Comparison of ENCODE assay signal across 10 mouse cellular contexts in the genomic region with DNA sequence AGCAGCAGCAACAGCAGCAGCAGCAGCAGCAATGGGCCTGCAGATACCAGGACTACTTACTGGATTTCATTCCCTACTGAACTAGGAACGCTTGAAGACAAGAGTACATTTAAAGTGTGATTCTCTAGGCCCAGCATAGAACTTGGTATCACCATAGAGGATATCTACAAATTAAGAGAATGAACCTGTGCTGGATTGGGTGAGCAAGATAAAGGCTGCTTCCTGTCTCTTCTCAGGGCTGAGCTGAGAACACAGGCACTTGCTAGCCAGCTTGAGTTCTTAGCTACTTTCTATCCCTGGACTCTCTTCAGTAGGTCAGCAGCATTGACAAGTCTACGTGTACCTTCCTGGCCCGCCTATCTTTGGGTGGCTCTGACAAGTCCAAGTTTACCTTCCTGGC. TPM values are rescaled to one million over a fixed set of nuclear protein-coding genes. Genes with fewer than 3 reads are reported as not detected.
DNase-seq lines count a peak whose midpoint lies in the region; ATAC-seq and TF ChIP-seq lines count a peak whose summit lies in the region.
"Had no signal": no experiment of that assay in that cellular context is flagged by ENCODE, and none has a peak within 500 bp of the region (broad histone marks: within the 10 kb centered on the region; RNA-seq: fewer than 3 reads in every experiment).

No protein-coding gene starts in this region.

- peak overlapping the region; percentile 84 for H3K4me3 ChIP-seq in left cerebral cortex, adult 2 months
- no peak overlapping the region for H3K4me3 ChIP-seq in embryonic facial prominence, embryonic 13.5 days
- H3K4me3 ChIP-seq in hindbrain, embryonic 16.5 days (ENCODE audit: low read length) = peak overlapping the region; percentile 79; the same call in 1 of the 2 replicates
- no peak overlapping the region for H3K4me3 ChIP-seq in midbrain, postnatal 0 days (ENCODE audit: low read depth, low read length)

- H3K36me3 ChIP-seq in embryonic facial prominence, embryonic 13.5 days = no peaks in the 10 kb centered on the region
- no peaks in the 10 kb centered on the region for H3K36me3 ChIP-seq in hindbrain, embryonic 16.5 days (ENCODE audit: control insufficient read depth, insufficient read depth, low read length)
- no peaks in the 10 kb centered on the region for H3K36me3 ChIP-seq in midbrain, postnatal 0 days (ENCODE audit: insufficient read depth, low read length)

- no peak for TF ChIP-seq CTCF in left cerebral cortex, adult 2 months (IDR thresholded peaks at IDR 0.05)
- no peak for TF ChIP-seq CTCF in midbrain, postnatal 0 days (IDR thresholded peaks at IDR 0.05)

- H3K9me3 ChIP-seq in embryonic facial prominence, embryonic 13.5 days = no peaks in the 10 kb centered on the region
- H3K9me3 ChIP-seq in hindbrain, embryonic 16.5 days (ENCODE audit: control insufficient read depth, low read length) = no peaks in the 10 kb centered on the region
- H3K9me3 ChIP-seq in midbrain, postnatal 0 days (ENCODE audit: low read length) = no peaks in the 10 kb centered on the region

- no peak for ATAC-seq in embryonic facial prominence, embryonic 13.5 days (ENCODE audit: insufficient number of reproducible peaks, insufficient read depth, low FRiP score, low TSS enrichment, low read depth)
- no peak for ATAC-seq in hindbrain, embryonic 16.5 days
- no peak for ATAC-seq in midbrain, postnatal 0 days (ENCODE audit: low FRiP score)
- no peak for ATAC-seq in activated CD4-positive, CD25-positive, alpha-beta regulatory T cell, adult 4 months

- H3K27ac ChIP-seq in left cerebral cortex, adult 2 months = no peak overlapping the region
- H3K27ac ChIP-seq in embryonic facial prominence, embryonic 13.5 days = no peak overlapping the region
- H3K27ac ChIP-seq in hindbrain, embryonic 16.5 days (ENCODE audit: low read depth, low read length) = no peak overlapping the region
- no peak overlapping the region for H3K27ac ChIP-seq in midbrain, postnatal 0 days (ENCODE audit: low read depth, low read length)

- H3K4me2 ChIP-seq in embryonic facial prominence, embryonic 13.5 days = peak overlapping the region; percentile 96
- peak overlapping the region; percentile 85 for H3K4me2 ChIP-seq in hindbrain, embryonic 16.5 days (ENCODE audit: low read length)
- peak overlapping the region; percentile 95 for H3K4me2 ChIP-seq in midbrain, postnatal 0 days (ENCODE audit: low read depth, low read length, poor library complexity, severe bottlenecking)

- H3K4me1 ChIP-seq in embryonic facial prominence, embryonic 13.5 days = peaks cover 15% of the 10 kb centered on the region
- peaks cover 20% of the 10 kb centered on the region for H3K4me1 ChIP-seq in hindbrain, embryonic 16.5 days (ENCODE audit: control insufficient read depth, insufficient read depth, low read depth, low read length)
- peaks cover 5% of the 10 kb centered on the region; the same call in 1 of the 2 replicates for H3K4me1 ChIP-seq in midbrain, postnatal 0 days (ENCODE audit: insufficient read depth, low read length)

- H3K9ac ChIP-seq in embryonic facial prominence, embryonic 13.5 days = no peak overlapping the region
- no peak overlapping the region for H3K9ac ChIP-seq in hindbrain, embryonic 16.5 days (ENCODE audit: low read depth, low read length)
- no peak overlapping the region for H3K9ac ChIP-seq in midbrain, postnatal 0 days (replicated peaks; ENCODE audit: low read length, poor library complexity, severe bottlenecking)

- no peak for DNase-seq in left cerebral cortex, adult 2 months (ENCODE audit: extremely low spot score in 1 of 2, low spot score in 2 of 2)
- DNase-seq in left cerebral cortex, postnatal 4 days = no peak
- DNase-seq in midbrain, postnatal 0 days (ENCODE audit: low spot score) = no peak
- DNase-seq in kidney, postnatal 14 days = no peak
- no peak for DNase-seq in left cerebral cortex, adult 9 months (ENCODE audit: low spot score in 2 of 2)
- DNase-seq: cerebellum, postnatal 25 days had no signal

- H3K27me3 ChIP-seq in embryonic facial prominence, embryonic 13.5 days = 0 out of 2 replicates have a peak, but pooled peaks cover 7% of the 10 kb centered on the region
- no peaks in the 10 kb centered on the region for H3K27me3 ChIP-seq in hindbrain, embryonic 16.5 days (replicated peaks; ENCODE audit: control insufficient read depth, insufficient read depth, low read length)
- no peaks in the 10 kb centered on the region for H3K27me3 ChIP-seq in midbrain, postnatal 0 days (ENCODE audit: insufficient read depth, low read length)
- H3K27me3 ChIP-seq: Patski had no signal

- intact Hi-C loops in left cerebral cortex, adult 2 months (cut with DNase I) = no loop called here
- intact Hi-C loops in left cerebral cortex, postnatal 4 days (cut with DNase I) = no loop called here

- WGBS in embryonic facial prominence, embryonic 13.5 days = 92% methylated on average over 3 of the region's 3 CpGs
- WGBS in hindbrain, embryonic 16.5 days = 95% methylated on average over 3 of the region's 3 CpGs
- 89% methylated on average over 3 of the region's 3 CpGs for WGBS in midbrain, postnatal 0 days

RNA-seq across cellular contexts. Expression of a gene that starts 2.0 kb away (rescaled TPM):
- total RNA-seq in left cerebral cortex, adult 2 months (2021) = 10 to 100 TPM; 40.2 to 42.2 TPM
- 1 to 10 TPM; 8.7 to 9.6 TPM for total RNA-seq in left cerebral cortex, postnatal 4 days (2021)
- 2.0 and 2.1 TPM in 2 replicates for polyA plus RNA-seq in embryonic facial prominence, embryonic 13.5 days (2015; fragmentation: Nextera tagmentation; extraction: Ambion mirVana)
- polyA plus RNA-seq in hindbrain, embryonic 16.5 days (2015; fragmentation: Nextera tagmentation; extraction: Ambion mirVana) = 2.6 and 4.7 TPM in 2 replicates
- 10.7 and 15.8 TPM in 2 replicates for total RNA-seq in midbrain, postnatal 0 days (2014; rRNA removed)
- 5.3 and 7.8 TPM in 2 replicates for polyA plus RNA-seq in midbrain, postnatal 0 days (2015; fragmentation: Nextera tagmentation; extraction: Ambion mirVana)
- polyA plus RNA-seq in activated CD4-positive, CD25-positive, alpha-beta regulatory T cell, adult 4 months (2017; shearing (Covaris generic)) = not detected

Comparison
In these comparisons a context has a peak if more than half of its experiments do, and no peak if none do; other contexts are left out.
1. H3K4me3 ChIP-seq: peak in left cerebral cortex, adult 2 months (single experiment) and hindbrain, embryonic 16.5 days (single experiment); none in embryonic facial prominence, embryonic 13.5 days (single experiment) and midbrain, postnatal 0 days (single experiment).
2. Peak in every context shown above with its lines, with median percentiles within 50 percentile points of each other: H3K4me2 ChIP-seq.